Mouse (Mus musculus) liver, embryonic 16.5 days (tissue): ENCODE measurements around the gene Fhad1. TPM values are rescaled to one million over a fixed set of nuclear protein-coding genes. Genes with fewer than 3 reads are reported as not detected.
A peak's percentile ranks its signal among the peaks of the same experiment; 100 is the strongest.

ENCODE experiments used
- ATAC-seq: fragments of 200-750 bp; cut with Nextera tagmentation; 2 replicates; pipeline ENCODE4 v1.8.0; 2017; ENCODE audit warnings: low read depth, mild to moderate bottlenecking, moderate number of reproducible peaks, moderate library complexity
- H3K27ac ChIP-seq: fragments of 300-500 bp; sonication (generic); 2 replicates; pipeline ENCODE4 v1.5.1; 2014; ENCODE audit warnings: mild to moderate bottlenecking, low read length
- H3K27me3 ChIP-seq: fragments of 300-500 bp; sonication (generic); 2 replicates; pipeline ENCODE4 v1.6.1; 2014; ENCODE audit warnings: low read depth, low read length, mixed read lengths; ENCODE audit not compliant: control insufficient read depth, insufficient read depth
- H3K36me3 ChIP-seq: fragments of 300-500 bp; sonication (generic); 2 replicates; pipeline ENCODE4 v1.6.1; 2014; ENCODE audit warnings: mild to moderate bottlenecking; ENCODE audit not compliant: control insufficient read depth, insufficient read depth
- H3K4me1 ChIP-seq: fragments of 300-500 bp; sonication (generic); 2 replicates; pipeline ENCODE4 v1.6.1; 2014; ENCODE audit warnings: low read depth, low read length, mixed read lengths; ENCODE audit not compliant: control insufficient read depth
- H3K4me2 ChIP-seq: fragments of 300-500 bp; sonication (generic); 2 replicates; pipeline ENCODE4 v1.6.1; 2014; ENCODE audit warnings: low read depth, low read length, mixed read lengths
- H3K4me3 ChIP-seq: fragments of 300-500 bp; sonication (generic); 2 replicates; pipeline ENCODE4 v1.5.1; 2014; ENCODE audit warnings: low read depth, mild to moderate bottlenecking, low read length
- H3K9ac ChIP-seq: fragments of 300-500 bp; sonication (generic); 2 replicates; pipeline ENCODE4 v1.6.1; 2014; ENCODE audit warnings: low read depth, low read length
- H3K9me3 ChIP-seq: fragments of 300-500 bp; sonication (generic); replicated peaks from 2 replicates; pipeline ENCODE4 v1.6.1; 2016; ENCODE audit warnings: low read length; ENCODE audit not compliant: control insufficient read depth
- WGBS: fragments of 180-500 bp; shearing (Covaris S2); extraction: QIAGEN DNeasy Blood & Tissue Kit; methylation state at CpG from one replicate; pipeline ENCODE4 v1.1.7; 2014; ENCODE audit not compliant: insufficient replicate concordance; 5-methylcytosine and 5-hydroxymethylcytosine counted together
- polyA plus RNA-seq: library from polyadenylated mRNA; unstranded; fragments of >200 nt; fragmentation: Nextera tagmentation; extraction: Ambion mirVana; gene quantifications from 2 replicates; pipeline ENCODE4 v1.2.1, GENCODE M21; 2015

The Fhad1 gene
- polyA plus RNA-seq: 0.02 TPM in 1 of 2 replicates, not detected in the other

- no peaks in the 10 kb centered on the region for H3K9me3 ChIP-seq
- peak within 1 kb of the TSS; percentile 69 for H3K4me2 ChIP-seq
- peaks cover 37% of the 10 kb centered on the region for H3K4me1 ChIP-seq
- WGBS: 2% methylated on average over 44 of the region's 46 CpGs
- no peak within 1 kb of the TSS for H3K27ac ChIP-seq
- H3K9ac ChIP-seq: peak within 1 kb of the TSS; percentile 43; the same call in 1 of the 2 replicates
- H3K4me3 ChIP-seq: peak within 1 kb of the TSS; percentile 51
- H3K36me3 ChIP-seq: no peaks in the 10 kb centered on the region
- ATAC-seq: peak; percentile 66
- H3K27me3 ChIP-seq: peaks cover 37% of the 10 kb centered on the region
These were observed at the start of gene Fhad1 for GRCm38 (mm10) chr4:142014659-142015608. Gene Fhad1 (minus strand): TSS chr4:142015082.

GRCm38 (mm10) chr4:142063057-142063534 lies 48.2 kb upstream of the Fhad1 start:
- H3K4me3 ChIP-seq: no peak overlapping the region
- H3K9me3 ChIP-seq: no peaks in the 10 kb centered on the region
- peak; percentile 86 for ATAC-seq
- peak overlapping the region; percentile 58 for H3K27ac ChIP-seq
- no peaks in the 10 kb centered on the region for H3K27me3 ChIP-seq
- H3K9ac ChIP-seq: no peak overlapping the region
- peaks cover 30% of the 10 kb centered on the region for H3K4me1 ChIP-seq
- H3K4me2 ChIP-seq: no peak overlapping the region
- no peaks in the 10 kb centered on the region for H3K36me3 ChIP-seq
- 57% methylated on average over 8 of the region's 8 CpGs for WGBS

- Histone ChIP-seq H3K27ac (peak overlapping the region; percentile 23; the same call in 1 of the 2 replicates), H3K27me3 (no peaks in the 10 kb centered on the region), H3K4me3 (no peak overlapping the region), H3K4me1 (peaks cover 32% of the 10 kb centered on the region), H3K9me3 (no peaks in the 10 kb centered on the region), H3K36me3 (no peaks in the 10 kb centered on the region), H3K4me2 (no peak overlapping the region), H3K9ac (no peak overlapping the region)
- ATAC-seq: no peak
- 67% methylated on average over 23 of the region's 23 CpGs for WGBS
These were observed 46.8 kb upstream of the Fhad1 start for GRCm38 (mm10) chr4:142061485-142062240.

- no peak overlapping the region for H3K4me2 ChIP-seq
- H3K27me3 ChIP-seq: no peaks in the 10 kb centered on the region
- ATAC-seq: no peak
- peaks cover 23% of the 10 kb centered on the region for H3K4me1 ChIP-seq
- no peak overlapping the region for H3K9ac ChIP-seq
- H3K27ac ChIP-seq: no peak overlapping the region
- H3K9me3 ChIP-seq: no peaks in the 10 kb centered on the region
- WGBS: 62% methylated on average over 18 of the region's 18 CpGs
- H3K4me3 ChIP-seq: no peak overlapping the region
- H3K36me3 ChIP-seq: no peaks in the 10 kb centered on the region
These were observed 45.8 kb upstream of the Fhad1 start for GRCm38 (mm10) chr4:142060455-142061378.

GRCm38 (mm10) chr4:142059841-142060193 lies 44.9 kb upstream of the Fhad1 start:
- Histone ChIP-seq H3K27me3 (no peaks in the 10 kb centered on the region), H3K36me3 (no peaks in the 10 kb centered on the region), H3K9me3 (no peaks in the 10 kb centered on the region), H3K27ac (no peak overlapping the region), H3K4me2 (no peak overlapping the region), H3K4me3 (no peak overlapping the region), H3K9ac (no peak overlapping the region), H3K4me1 (peaks cover 14% of the 10 kb centered on the region)
- ATAC-seq: no peak
- 78% methylated on average over 8 of the region's 8 CpGs for WGBS

GRCm38 (mm10) chr4:142059113-142059840 lies 44.4 kb upstream of the Fhad1 start:
- no peak overlapping the region for H3K4me2 ChIP-seq
- peaks cover 17% of the 10 kb centered on the region for H3K4me1 ChIP-seq
- no peaks in the 10 kb centered on the region for H3K36me3 ChIP-seq
- H3K9me3 ChIP-seq: no peaks in the 10 kb centered on the region
- no peak overlapping the region for H3K27ac ChIP-seq
- no peak overlapping the region for H3K4me3 ChIP-seq
- ATAC-seq: no peak
- WGBS: 71% methylated on average over 13 of the region's 13 CpGs
- no peak overlapping the region for H3K9ac ChIP-seq
- H3K27me3 ChIP-seq: no peaks in the 10 kb centered on the region

GRCm38 (mm10) chr4:142057529-142058216 lies 42.8 kb upstream of the Fhad1 start:
- Histone ChIP-seq H3K27ac (no peak overlapping the region), H3K4me3 (no peak overlapping the region), H3K9me3 (no peaks in the 10 kb centered on the region), H3K4me1 (peaks cover 24% of the 10 kb centered on the region), H3K9ac (no peak overlapping the region), H3K27me3 (no peaks in the 10 kb centered on the region), H3K36me3 (no peaks in the 10 kb centered on the region), H3K4me2 (no peak overlapping the region)
- no peak for ATAC-seq
- 72% methylated on average over 22 of the region's 22 CpGs for WGBS
